Mouse (Mus musculus) heart, postnatal 0 days (tissue): ENCODE measurements around the gene Hydin.

Experiments
- CTCF ChIP-seq: IDR thresholded peaks from 2 replicates; pipeline ENCODE4 v1.5.1; 2016; ENCODE audit warnings: antibody characterized with exemption, control low read depth, low read depth
- EP300 ChIP-seq: IDR thresholded peaks from 2 replicates; pipeline ENCODE4 v1.6.1; 2016; ENCODE audit warnings: antibody characterized with exemption, low read depth

- TF ChIP-seq CTCF (no peak), EP300 (no peak)
Measured at GRCm38 (mm10) chr8:110615730-110616129, 349.0 kb downstream of the Hydin start.
